Mouse (Mus musculus) CH12F3 (cell line): Measurements from ENCODE around the gene Tenm4.

ENCODE experiments used
- in situ Hi-C: fragments of 300-500 bp; cut with MboI; formaldehyde crosslinking; loops from 2 replicates; pipeline ENCODE4 v1.14.3; 2020; ENCODE audit warnings: low sequenced_read_pairs

The Tenm4 gene

DNA sequence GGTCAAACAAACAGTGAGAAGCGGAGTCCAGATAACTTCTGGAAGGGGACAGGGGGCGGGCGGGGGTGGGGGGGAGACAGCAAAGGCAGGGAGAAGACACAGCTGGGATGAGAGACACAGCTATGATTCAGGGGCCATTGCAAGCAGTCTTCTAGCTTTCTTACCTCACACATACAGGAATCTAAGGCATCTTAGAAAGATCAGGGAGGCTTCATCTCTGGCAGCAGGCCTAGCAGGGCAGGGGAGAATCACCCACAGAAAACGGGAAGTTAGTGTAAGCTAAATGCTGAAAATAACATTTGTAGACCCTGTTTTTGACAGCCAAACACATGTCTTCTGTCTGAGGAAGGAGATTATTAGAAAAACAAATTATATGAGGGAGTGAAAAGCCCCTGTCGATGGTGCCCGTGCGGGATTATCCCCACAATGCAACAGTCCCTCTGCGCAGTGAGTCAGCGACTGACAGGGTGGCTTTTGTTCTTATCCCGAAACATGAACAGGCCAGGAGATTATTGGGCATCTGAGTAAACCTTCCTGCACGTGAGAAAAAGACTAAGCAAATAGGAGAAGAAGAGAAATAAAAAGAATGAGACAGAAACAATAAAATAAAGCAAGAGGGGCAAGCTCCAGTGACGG lies 584.5 kb downstream of the Tenm4 start:
- in situ Hi-C loops, result no loop called here

- in situ Hi-C loops, result no loop called here
These were observed 585.2 kb downstream of the Tenm4 start for GRCm38 (mm10) chr7:96756104-96756742.

DNA sequence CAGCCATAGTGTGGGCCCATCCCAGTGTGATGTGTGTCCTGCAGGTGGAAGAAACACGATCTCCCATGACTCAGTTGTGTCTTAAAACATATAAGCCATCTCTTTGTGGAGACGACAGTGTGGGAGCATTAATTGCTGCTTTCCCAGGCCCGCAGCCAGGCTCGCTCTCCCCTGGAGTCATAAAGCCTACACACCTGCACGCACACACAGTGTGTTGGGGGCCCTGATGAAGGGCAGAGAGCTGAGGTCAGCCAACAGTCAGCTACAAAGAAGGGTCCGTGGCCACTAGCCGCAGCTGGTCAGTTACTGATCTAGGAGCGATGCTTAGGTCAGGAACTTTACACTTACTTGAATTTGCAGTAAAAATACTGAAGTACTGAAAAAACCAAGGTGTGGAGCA lies 586.0 kb downstream of the Tenm4 start:
- in situ Hi-C loops, result no loop called here

DNA sequence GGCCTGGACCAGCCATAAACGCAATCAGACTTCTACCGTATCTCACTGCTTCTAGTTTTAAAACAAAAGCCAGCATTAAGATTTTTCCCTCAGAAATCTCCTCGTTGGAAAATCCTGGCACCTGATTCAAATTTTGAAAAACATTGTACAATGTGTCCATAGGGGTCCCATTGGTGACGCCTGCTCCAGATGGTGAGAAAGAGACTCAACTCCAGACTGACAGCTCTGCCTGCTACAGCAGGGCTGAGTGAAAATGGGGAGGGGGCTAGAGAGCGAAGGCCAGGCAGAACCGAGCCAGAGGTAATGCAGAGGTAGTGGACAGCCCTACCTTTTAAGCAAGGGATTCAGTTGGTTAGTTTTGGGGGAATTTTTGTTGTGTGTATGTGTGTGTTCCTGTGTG lies 589.2 kb downstream of the Tenm4 start:
- in situ Hi-C loops, result no loop called here

DNA sequence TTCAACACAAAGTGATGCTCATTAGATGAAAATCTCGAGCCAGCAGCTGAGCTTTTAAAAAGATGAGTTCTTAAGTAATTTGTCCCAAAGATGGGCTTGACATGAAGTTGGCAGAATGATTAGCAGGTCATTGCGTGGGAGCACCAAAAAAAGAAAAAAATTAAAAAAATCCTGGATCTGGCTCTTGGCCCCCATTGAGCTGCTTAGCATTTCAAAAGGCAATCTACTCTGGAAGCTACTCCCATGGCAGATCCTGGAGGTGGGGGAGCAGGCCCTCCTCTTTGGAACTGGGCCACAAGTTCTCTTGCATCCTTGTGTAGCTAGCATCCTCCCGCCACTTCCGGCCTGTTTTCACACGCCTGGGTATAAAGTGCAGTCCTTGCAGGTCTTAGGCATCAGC lies 590.1 kb downstream of the Tenm4 start:
- in situ Hi-C loops, result no loop called here

- in situ Hi-C loops, result no loop called here
These were observed 594.4 kb downstream of the Tenm4 start for GRCm38 (mm10) chr7:96765321-96765960.

DNA sequence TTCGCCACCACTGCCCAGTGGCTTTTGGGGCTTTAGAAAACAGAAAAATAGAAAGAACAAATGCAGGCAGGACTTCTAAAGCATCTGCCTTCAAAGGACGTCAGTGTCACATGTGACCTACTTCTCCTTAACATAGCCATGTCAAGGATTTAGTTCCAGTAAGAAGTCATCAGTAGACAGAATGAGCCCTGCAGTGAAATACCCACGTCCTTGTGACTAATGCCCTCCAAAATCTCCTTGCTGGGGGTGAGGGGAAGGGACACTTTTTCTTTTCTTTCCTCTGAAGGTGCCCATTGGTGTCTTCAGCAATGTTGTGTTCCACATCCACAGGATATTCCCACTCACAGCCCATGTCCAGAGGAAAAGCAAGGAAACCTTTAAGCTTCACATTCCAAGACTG lies 596.0 kb downstream of the Tenm4 start:
- in situ Hi-C loops, result no loop called here

DNA sequence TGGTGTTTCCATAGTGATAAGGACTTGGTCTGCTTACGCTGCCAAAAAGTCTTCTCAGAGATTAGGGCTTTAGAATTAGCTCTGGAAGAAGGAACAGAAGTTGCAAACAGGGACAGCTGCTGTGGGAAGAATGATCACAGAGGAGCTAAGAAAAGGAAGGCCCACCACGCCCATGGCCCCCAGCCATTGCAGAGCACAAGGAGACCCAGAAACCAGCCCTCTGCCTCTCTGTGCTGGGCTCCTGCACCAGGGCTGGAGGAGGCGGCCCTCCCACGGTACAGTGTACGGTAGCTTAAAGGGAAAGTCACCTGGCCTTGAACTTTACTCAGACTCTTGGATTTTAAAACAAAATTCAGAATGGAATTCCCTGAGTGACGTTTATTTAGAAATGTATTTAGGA lies 597.7 kb downstream of the Tenm4 start:
- in situ Hi-C loops, result no loop called here

DNA sequence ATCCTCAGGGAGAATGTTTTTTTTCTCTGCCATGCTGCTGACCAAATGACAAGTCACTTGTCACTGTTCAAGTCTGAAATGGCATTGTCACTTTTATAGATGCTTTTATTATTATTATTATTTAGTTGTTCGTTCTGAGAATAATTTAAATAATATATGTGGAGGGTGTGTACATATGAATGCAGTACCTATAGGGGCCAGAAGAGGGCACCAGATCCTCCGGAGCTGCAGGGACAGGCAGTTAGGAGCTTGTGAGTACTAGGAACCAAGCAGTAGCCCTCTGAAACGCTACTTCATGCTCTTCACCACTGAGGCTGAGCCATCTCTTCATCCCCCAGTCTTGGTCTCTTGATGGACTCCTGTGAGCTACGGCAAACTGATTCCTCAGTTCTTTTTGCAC lies 598.7 kb downstream of the Tenm4 start:
- in situ Hi-C loops, result loop anchor here (10.0 kb wide), 1 partner anchor 145 kb away; no protein-coding TSS in a partner anchor

GRCm38 (mm10) chr7:96772966-96773365 lies 601.9 kb downstream of the Tenm4 start:
- in situ Hi-C loops, result loop anchor here (10.0 kb wide), 1 partner anchor 142 kb away; no protein-coding TSS in a partner anchor

DNA sequence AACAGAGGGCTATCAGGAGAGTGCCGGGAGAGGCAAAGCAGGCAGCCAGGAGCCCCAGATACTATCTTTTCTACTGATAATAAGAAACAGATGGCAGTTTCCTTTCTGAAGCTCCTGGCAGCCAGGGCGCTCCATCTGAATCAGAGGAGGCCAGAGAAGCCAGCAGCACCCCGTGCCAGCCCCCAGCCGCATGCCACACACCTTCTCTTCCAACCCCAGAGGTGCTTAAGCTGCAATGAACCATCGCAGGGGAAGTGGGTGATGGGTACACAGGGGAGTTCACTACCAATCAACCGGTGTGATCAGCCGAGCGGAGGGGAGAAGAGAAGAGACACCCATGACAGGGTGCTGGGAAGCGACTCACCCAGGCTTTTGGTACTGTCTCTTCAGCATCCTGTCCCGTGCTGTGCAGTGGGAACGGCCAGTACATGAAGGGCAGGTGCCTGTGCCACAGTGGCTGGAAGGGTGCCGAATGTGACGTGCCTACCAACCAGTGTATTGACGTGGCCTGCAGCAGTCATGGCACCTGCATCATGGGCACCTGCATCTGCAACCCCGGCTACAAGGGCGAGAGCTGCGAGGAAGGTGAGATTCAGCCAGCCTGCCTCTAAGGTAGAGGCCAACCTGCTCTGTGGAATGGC lies 602.7 kb downstream of the Tenm4 start:
- in situ Hi-C loops, result loop anchor here (10.0 kb wide), 1 partner anchor 141 kb away; no protein-coding TSS in a partner anchor

DNA sequence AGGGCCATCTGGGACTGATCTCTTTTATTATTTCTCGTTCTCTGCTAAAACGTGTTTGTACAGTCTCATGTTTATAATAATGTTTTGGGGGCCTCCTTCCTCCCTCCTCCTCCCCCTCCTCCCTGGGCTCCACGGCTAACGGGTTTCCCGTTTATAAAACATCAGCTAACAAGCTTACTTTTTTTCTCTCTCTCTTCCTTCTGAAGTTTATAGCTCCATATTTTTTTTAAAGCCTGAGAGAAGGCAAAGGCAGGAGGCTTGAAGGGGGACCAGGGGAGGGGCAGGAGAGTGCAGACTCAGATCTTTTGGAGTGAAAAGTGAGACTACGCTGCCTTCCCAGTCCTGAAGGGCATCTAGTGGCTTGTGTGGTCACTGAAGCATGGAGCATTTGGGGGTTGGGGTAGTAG lies 604.0 kb downstream of the Tenm4 start:
- in situ Hi-C loops, result loop anchor here (10.0 kb wide), 1 partner anchor 140 kb away; no protein-coding TSS in a partner anchor

- in situ Hi-C loops, result loop anchor here (10.0 kb wide), 1 partner anchor 137 kb away; no protein-coding TSS in a partner anchor
These were observed 607.0 kb downstream of the Tenm4 start for GRCm38 (mm10) chr7:96777938-96778600.

- in situ Hi-C loops, result loop anchor here (10.0 kb wide), 1 partner anchor 136 kb away; no protein-coding TSS in a partner anchor
These were observed 607.5 kb downstream of the Tenm4 start for GRCm38 (mm10) chr7:96778601-96778969.

GRCm38 (mm10) chr7:96780556-96780955 lies 609.5 kb downstream of the Tenm4 start:
- in situ Hi-C loops, result no loop called here

DNA sequence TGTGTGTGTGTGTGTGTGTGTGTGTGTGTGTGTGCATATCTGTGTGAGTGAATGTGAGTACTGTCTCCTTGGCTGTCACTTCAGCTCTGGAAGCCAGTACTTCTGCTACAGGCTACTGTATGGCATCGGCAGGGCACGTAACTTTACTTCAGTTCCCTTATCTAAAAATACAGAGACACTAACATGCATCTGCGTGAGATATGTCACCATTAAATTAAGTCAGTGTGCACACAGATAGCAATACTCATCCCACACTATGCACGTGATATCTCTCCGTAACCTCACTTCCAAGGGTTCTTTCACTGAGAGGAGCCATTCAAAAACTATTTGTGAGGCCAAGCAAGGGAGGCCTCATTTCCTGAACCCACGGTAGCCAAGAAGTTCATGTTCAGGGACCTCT lies 610.0 kb downstream of the Tenm4 start:
- in situ Hi-C loops, result no loop called here

DNA sequence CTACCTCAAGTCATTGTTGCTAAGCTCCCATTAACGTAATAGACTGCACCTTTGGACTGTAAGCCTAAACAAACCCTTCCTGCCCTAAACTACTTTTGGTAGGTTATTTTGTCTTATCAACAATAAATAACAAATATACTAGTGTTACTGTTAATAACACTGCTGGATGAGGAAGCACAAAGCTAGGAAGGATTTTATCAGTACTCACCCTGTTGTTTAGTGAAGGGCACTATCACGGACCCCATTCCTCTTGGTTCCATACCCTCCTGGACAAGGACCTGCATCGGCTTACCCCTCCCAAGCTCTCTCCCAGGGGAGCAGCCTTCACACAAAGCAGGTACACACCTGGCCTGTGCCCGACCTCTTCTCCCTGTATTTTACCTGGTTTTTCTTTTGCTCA lies 611.6 kb downstream of the Tenm4 start:
- in situ Hi-C loops, result no loop called here

DNA sequence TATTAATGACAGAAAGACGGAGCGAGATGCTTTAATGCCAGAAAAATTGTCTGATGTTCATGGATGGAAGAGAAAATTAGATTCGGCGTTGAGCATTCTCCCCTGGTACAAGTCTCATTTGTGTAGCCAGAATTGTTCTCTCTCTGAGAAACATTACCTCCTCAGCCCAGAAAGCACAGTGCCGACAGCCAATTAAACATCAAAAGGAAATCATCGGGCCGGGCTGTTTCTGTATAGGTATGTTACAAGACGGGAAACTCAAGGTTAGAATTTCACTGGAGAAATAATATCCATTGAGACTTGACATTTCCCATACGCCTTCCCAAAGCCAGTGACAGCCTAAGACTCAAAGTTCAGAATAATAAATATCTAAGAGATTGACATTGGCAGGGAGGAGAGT lies 614.8 kb downstream of the Tenm4 start:
- in situ Hi-C loops, result no loop called here

GRCm38 (mm10) chr7:96786262-96787044 lies 615.4 kb downstream of the Tenm4 start:
- in situ Hi-C loops, result no loop called here

DNA sequence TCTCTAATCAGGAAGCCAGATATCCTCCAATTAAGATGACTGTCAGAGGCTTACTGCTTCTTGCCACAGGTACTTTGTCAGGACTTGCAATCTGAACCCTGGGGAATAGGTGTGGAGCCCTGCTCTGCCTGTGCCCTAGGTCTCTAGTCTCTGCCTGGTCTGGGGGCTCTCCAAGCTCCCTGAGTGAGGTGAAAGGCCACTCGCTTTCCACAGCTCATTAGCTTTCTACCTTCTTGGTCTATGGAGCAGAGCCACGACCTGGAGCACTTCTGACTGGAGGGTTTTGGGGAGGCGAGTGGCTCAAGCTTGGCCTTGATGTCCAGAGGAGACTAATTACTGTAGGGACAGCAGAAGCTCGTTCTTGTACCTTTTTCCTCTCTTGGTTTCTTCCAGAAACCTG lies 617.1 kb downstream of the Tenm4 start:
- in situ Hi-C loops, result no loop called here
